Mouse (Mus musculus): Measurements from ENCODE around the gene Tnrc6a. TPM values are rescaled to one million over a fixed set of nuclear protein-coding genes. Genes with fewer than 3 reads are reported as not detected.

Tnrc6a gene
- polyA plus RNA-seq, 1 experiment from 2014 or later: 44.7 TPM

Other genes starting within 250 kb of the Tnrc6a start
- gene Rbbp6, start 158.2 kb upstream of the Tnrc6a start, polyA plus RNA-seq (2015; fragmentation: Nextera tagmentation; extraction: Ambion mirVana): 23.4 and 23.9 TPM in 2 replicates
- gene Slc5a11, start 90.9 kb downstream of the Tnrc6a start, polyA plus RNA-seq (2015; fragmentation: Nextera tagmentation; extraction: Ambion mirVana): 0.30 and 0.45 TPM in 2 replicates
- gene Lcmt1, start 245.9 kb downstream of the Tnrc6a start, polyA plus RNA-seq (2015; fragmentation: Nextera tagmentation; extraction: Ambion mirVana): 110 and 117 TPM in 2 replicates
- gene Arhgap17, start 246.0 kb downstream of the Tnrc6a start, polyA plus RNA-seq (2015; fragmentation: Nextera tagmentation; extraction: Ambion mirVana): 8.3 and 8.9 TPM in 2 replicates

Measured in midbrain, embryonic 16.5 days (tissue).